Mouse (Mus musculus) v-Abl transformed pro-B cells (cell line): ENCODE measurements around the gene Tle4.

ENCODE experiments used
- in situ Hi-C, 2 experiments: fragments of 400-800 bp; cut with MboI; formaldehyde crosslinking; loops; one replicate each; pipeline ENCODE4 v1.15.1; 2025; ENCODE audit not compliant: unreplicated experiment in 2 of 2

The Tle4 gene

GRCm38 (mm10) chr19:14424016-14424964 is 173.6 kb downstream of the Tle4 start:
- in situ Hi-C loops, result no loop called here

DNA sequence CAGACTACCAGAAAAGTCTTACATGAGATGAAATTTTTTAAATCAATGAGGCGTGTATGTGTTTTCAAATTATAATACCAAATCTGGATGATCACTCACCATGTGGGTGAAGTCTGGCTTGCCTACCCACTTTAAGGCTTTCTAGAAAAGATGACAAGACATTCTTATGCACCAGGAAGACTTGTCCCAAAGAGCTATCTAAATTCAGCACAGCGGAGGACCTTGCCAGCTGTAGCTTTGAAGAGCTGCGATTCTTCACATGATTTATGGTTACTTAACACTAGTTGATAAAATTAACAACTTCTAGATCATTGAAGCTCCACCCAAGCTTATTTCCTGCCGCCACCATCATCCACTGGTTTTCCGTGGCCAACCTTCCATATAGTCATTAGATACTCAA is 176.2 kb downstream of the Tle4 start:
- in situ Hi-C loops, result no loop called here

DNA sequence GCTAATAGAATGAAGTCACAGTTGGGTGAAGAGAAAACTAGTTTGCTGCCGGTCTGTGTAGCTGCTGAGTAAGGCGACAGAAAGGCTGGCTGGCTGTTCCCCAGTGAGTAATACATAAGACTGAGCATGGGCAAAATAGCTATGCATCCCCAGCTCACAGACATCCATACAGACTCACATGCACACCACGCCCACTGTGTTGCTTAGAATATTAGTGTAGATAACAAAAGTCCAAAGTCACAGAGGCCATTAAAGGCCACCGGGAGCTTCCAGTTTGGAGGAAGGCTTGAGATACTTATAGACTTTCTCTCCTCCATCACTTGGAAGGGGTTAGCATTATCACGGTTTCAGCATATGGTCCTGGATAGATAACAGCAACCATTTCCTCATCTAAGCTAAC is 178.0 kb downstream of the Tle4 start:
- in situ Hi-C loops, result no loop called here

DNA sequence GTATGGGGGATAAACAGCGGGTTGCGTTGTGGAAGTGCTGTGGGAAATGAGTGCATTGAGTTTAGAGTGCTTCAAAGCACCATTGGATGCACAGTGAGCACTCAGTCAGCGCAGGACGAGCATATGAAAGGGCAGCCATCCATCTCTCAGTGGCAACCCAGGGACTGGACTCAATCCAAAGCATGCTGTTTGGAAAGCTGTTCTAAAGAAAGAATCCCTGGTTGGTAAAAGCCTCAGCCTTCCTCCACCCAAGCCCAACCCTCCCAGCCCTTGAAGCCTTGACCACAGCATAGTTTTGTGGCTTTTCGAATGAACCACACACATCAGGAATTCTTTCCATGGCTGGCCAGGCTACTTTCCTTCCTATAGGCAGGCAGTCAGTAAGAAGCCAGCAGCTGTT is 181.0 kb downstream of the Tle4 start:
- in situ Hi-C loops, result no loop called here

- in situ Hi-C loops, result no loop called here
Observed at GRCm38 (mm10) chr19:14415996-14416395, 181.9 kb downstream of the Tle4 start.

- in situ Hi-C loops, result no loop called here
Observed at GRCm38 (mm10) chr19:14414957-14415356, 182.9 kb downstream of the Tle4 start.

GRCm38 (mm10) chr19:14406603-14407002 is 191.2 kb downstream of the Tle4 start:
- in situ Hi-C loops, result no loop called here
